Mouse (Mus musculus): Measurements from ENCODE around the gene Gm20388. TPM values are rescaled to one million over a fixed set of nuclear protein-coding genes. Genes with fewer than 3 reads are reported as not detected.

Gm20388 gene
- polyA plus RNA-seq, 1 experiment from 2014 or later, result not detected

DNA sequence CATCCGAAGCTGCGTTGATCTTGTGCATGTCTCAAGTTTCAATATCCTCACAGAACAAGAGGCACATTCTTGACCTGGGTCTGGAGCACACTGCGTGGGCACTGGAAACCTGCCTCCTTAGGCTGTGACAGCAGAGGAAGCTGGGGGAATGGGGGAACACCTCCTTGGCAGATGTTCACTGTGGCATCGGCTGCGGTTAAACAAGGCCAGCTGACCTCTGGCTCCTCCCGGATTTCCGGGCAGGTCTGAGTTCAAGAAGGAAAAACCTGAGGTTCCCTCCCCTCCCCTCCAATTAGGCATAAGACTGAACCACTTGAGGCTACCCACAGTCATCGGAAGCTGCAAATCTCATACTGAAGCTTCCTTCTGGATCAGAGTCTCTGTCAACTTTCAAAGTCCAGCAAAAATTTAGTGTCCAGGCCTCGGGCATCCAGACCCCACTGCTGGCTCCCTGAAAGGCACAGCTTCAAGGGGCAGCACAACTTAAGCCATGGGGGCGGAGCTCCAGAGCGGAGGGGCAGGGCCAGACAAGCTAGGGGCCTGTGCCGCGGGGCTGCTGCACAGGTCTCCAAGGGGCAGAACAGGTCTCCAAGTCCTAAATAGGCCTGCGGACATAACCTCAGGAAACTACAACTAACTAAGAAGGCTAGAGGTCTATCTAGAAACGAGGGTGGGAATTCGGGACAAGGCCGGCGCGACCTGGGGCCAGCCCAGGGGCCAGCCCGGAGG, 2370.1 kb downstream of the Gm20388 start:
- Histone ChIP-seq H3K27ac (replicated peaks; ENCODE audit: low read depth, low read length) (0 out of 2 replicates have a peak overlapping the region, but pooled peaks have one; percentile 43), H3K4me3 (ENCODE audit: low read depth, low read length) (peak overlapping the region; percentile 48), H3K27me3 (ENCODE audit: control insufficient read depth, insufficient read depth, low read length) (peaks cover 24% of the 10 kb centered on the region), H3K9me3 (ENCODE audit: control insufficient read depth, low read length) (no peaks in the 10 kb centered on the region), H3K9ac (ENCODE audit: low read length) (peak overlapping the region; percentile 35; the same call in 1 of the 2 replicates), H3K4me1 (ENCODE audit: control insufficient read depth, insufficient read depth, low read length) (peaks cover 29% of the 10 kb centered on the region), H3K4me2 (ENCODE audit: low read depth, severe bottlenecking) (peak overlapping the region; percentile 96), H3K36me3 (ENCODE audit: control insufficient read depth, insufficient read depth, low read length) (no peaks in the 10 kb centered on the region)
- peak; percentile 52 for ATAC-seq (ENCODE audit: insufficient number of reproducible peaks, low FRiP score, low TSS enrichment, low read depth)
- DNase-seq (ENCODE audit: low spot score), result no peak
- 6% methylated on average over 20 of the region's 20 CpGs for WGBS

DNA sequence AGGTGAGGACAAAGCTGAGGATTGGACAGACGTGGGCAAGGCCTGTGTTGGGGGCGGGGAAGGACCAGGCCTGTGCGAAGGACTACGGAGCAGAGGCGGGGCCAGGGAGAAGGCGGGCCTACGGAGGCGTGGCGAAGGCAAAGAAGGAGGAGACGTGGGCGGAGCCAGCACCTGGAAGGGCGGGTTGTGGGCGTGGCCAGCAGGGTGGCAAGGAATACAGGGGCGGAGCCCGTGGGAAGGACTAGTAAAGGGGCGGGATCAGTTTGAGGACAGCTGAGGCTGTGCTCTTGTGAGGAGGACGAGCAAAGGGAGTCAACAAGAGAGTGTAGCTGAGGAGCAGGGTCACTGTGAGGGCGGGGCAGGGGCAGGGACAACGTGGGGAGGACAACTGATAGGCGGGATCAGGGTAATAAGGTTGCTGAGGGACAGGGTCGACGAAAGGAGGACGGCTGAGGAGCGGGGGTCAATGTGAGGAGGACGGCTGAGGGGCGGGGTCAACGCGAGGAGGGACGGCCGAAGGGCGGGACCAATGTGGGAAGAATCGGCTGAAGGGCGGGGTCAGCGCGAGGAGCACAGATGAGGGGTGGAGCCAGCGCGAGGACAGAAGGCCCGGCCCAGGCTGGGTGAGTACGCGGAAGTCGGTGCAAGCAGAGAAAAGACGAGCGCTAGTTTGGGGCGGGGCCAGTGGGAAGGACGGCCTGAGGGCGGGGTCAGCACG, 2370.8 kb downstream of the Gm20388 start:
- Histone ChIP-seq H3K9me3 (ENCODE audit: control insufficient read depth, low read length) (no peaks in the 10 kb centered on the region), H3K36me3 (ENCODE audit: control insufficient read depth, insufficient read depth, low read length) (no peaks in the 10 kb centered on the region), H3K4me3 (ENCODE audit: low read depth, low read length) (peak overlapping the region; percentile 48), H3K9ac (ENCODE audit: low read length) (peak overlapping the region; percentile 35; the same call in 1 of the 2 replicates), H3K27ac (replicated peaks; ENCODE audit: low read depth, low read length) (no peak overlapping the region), H3K27me3 (ENCODE audit: control insufficient read depth, insufficient read depth, low read length) (peaks cover 24% of the 10 kb centered on the region), H3K4me2 (ENCODE audit: low read depth, severe bottlenecking) (peak overlapping the region; percentile 96), H3K4me1 (ENCODE audit: control insufficient read depth, insufficient read depth, low read length) (peaks cover 29% of the 10 kb centered on the region)
- WGBS, result under 1% methylated on average over 47 of the region's 47 CpGs
- peak; percentile 100 for DNase-seq (ENCODE audit: low spot score)
- peak; percentile 90 for ATAC-seq (ENCODE audit: insufficient number of reproducible peaks, low FRiP score, low TSS enrichment, low read depth)

DNA sequence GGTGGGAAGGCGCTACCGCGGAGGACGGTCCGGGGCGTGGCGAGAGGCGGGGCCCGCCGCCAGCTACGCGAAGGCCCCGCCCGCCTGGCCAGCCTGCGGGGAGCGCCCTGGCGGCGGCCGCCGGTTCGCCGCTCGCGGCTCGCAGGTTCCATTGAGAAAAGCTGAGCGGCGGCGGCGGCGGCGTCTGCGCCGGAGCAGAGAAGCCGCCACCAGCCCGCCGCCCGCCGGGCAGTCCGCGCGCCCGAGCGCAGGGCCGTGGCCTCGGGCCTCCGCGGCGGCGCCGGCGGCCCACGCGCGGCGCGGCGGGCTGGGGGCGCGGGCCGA, 2371.4 kb downstream of the Gm20388 start, which contains the start of gene Zfpm1:
Zfpm1 (plus strand) TSS at position 107 of the 324 bp plus-strand sequence.
- 0% methylated on average over 52 of the region's 60 CpGs for WGBS
- ATAC-seq (ENCODE audit: insufficient number of reproducible peaks, low FRiP score, low TSS enrichment, low read depth) (no peak), DNase-seq (ENCODE audit: low spot score) (no peak)
- Histone ChIP-seq H3K36me3 (ENCODE audit: control insufficient read depth, insufficient read depth, low read length) (no peaks in the 10 kb centered on the region), H3K4me1 (ENCODE audit: control insufficient read depth, insufficient read depth, low read length) (peaks cover 29% of the 10 kb centered on the region), H3K9me3 (ENCODE audit: control insufficient read depth, low read length) (no peaks in the 10 kb centered on the region), H3K4me3 (ENCODE audit: low read depth, low read length) (peak within 1 kb of the TSS; percentile 48), H3K4me2 (ENCODE audit: low read depth, severe bottlenecking) (peak within 1 kb of the TSS; percentile 96), H3K27ac (replicated peaks; ENCODE audit: low read depth, low read length) (peak within 1 kb of the TSS; percentile 43; the same call in 1 of the 2 replicates), H3K27me3 (ENCODE audit: control insufficient read depth, insufficient read depth, low read length) (peaks cover 24% of the 10 kb centered on the region), H3K9ac (ENCODE audit: low read length) (peak within 1 kb of the TSS; percentile 56)

DNA sequence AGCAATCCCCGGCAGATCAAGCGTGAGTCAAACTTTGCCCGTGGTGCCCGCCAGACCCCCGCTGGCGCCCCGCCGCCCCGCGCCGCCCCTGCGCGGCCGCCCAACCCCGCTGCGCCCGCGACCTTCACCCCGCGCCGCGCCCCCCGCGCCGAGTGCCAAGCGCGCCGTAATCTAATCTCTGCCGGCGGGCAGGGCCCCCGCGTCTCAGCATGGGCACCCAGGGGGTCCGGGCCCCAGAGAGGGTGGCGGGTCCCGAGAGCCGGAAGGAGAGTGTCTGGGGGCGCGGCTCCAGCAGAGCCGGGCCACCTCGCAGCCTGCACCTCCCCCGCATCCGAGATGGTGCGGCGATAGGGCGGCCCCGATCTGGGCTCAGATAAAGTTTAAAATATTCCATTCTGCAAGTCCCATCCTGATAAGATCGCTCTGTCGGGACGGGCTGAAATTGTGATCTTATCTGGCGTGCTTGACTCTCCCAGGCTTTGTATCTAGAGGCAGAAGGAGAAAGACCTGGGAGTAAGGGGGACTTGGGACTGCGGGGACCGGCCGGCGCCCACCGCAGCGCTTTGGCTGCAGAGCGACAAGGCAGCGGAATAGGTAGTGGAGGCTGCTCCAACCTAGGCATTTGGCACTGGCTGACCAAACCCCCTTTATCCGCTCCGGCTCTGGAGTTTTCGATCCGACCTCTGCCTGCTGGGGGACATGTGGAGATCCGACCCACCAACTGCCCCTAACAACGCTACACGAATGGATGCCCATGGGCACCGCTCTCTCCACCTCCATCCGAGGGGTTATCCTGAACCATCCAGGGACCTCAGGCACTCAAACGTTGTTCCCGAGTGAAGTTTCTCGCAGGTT, 2372.1 kb downstream of the Gm20388 start:
- H3K9me3 ChIP-seq (ENCODE audit: control insufficient read depth, low read length), result no peaks in the 10 kb centered on the region
- no peaks in the 10 kb centered on the region for H3K36me3 ChIP-seq (ENCODE audit: control insufficient read depth, insufficient read depth, low read length)
- peaks cover 24% of the 10 kb centered on the region for H3K27me3 ChIP-seq (ENCODE audit: control insufficient read depth, insufficient read depth, low read length)
- H3K9ac ChIP-seq (ENCODE audit: low read length), result peak overlapping the region; percentile 56
- ATAC-seq (ENCODE audit: insufficient number of reproducible peaks, low FRiP score, low TSS enrichment, low read depth) (no peak), DNase-seq (ENCODE audit: low spot score) (peak; percentile 62)
- no peak overlapping the region; the same call in 1 of the 2 replicates for H3K27ac ChIP-seq (replicated peaks; ENCODE audit: low read depth, low read length)
- H3K4me1 ChIP-seq (ENCODE audit: control insufficient read depth, insufficient read depth, low read length), result peaks cover 29% of the 10 kb centered on the region
- H3K4me2 ChIP-seq (ENCODE audit: low read depth, severe bottlenecking), result peak overlapping the region; percentile 96
- H3K4me3 ChIP-seq (ENCODE audit: low read depth, low read length), result peak overlapping the region; percentile 48
- WGBS, result under 1% methylated on average over 59 of the region's 70 CpGs

DNA sequence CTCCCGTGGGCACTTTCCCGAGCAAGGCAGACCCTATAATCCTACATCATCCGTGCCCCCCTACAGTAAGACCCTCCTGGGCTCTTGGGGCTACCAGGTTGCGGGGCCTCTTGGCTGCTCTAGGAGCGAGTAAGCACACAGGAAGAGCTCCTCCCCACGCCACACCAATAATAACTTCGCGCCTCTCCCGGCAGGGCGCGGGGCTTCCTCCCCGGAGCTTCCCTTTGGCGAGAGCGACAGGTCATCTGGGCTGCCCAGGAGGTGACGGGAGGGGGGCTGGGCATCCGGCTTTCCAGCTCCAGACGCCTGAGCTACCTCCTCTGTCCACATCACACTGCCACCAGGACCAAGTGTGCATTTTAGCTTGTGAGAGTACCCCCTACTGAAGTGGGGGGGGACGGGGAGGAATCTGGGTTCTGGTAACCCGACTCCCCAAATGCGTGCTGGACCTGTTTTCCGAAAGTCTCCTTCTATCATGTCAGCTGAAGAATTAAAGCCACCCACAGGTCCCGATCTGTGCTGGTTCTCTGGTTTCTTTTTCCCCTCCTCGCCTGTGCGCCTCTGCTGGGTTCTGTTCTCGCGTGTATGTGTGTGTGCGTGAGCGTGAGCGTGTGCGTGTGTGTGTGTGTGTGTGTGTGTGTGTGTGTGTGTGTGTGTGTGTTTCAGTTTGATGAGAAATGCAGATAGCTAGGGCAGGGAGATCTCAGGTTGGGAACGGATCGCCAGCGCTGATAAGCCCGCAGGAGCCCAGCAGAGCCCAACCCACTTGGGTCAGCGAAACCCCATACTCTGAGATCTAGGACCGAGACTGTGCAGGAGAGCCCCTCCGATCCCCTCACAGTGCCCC, 2372.9 kb downstream of the Gm20388 start:
- peak overlapping the region; percentile 48 for H3K4me3 ChIP-seq (ENCODE audit: low read depth, low read length)
- H3K27me3 ChIP-seq (ENCODE audit: control insufficient read depth, insufficient read depth, low read length), result peaks cover 24% of the 10 kb centered on the region
- WGBS, result under 1% methylated on average over 37 of the region's 37 CpGs
- peak overlapping the region; percentile 56 for H3K9ac ChIP-seq (ENCODE audit: low read length)
- DNase-seq (ENCODE audit: low spot score) (peak; percentile 68), ATAC-seq (ENCODE audit: insufficient number of reproducible peaks, low FRiP score, low TSS enrichment, low read depth) (no peak)
- peak overlapping the region; percentile 96 for H3K4me2 ChIP-seq (ENCODE audit: low read depth, severe bottlenecking)
- H3K36me3 ChIP-seq (ENCODE audit: control insufficient read depth, insufficient read depth, low read length), result no peaks in the 10 kb centered on the region
- no peaks in the 10 kb centered on the region for H3K9me3 ChIP-seq (ENCODE audit: control insufficient read depth, low read length)
- no peak overlapping the region for H3K27ac ChIP-seq (replicated peaks; ENCODE audit: low read depth, low read length)
- peaks cover 29% of the 10 kb centered on the region for H3K4me1 ChIP-seq (ENCODE audit: control insufficient read depth, insufficient read depth, low read length)

DNA sequence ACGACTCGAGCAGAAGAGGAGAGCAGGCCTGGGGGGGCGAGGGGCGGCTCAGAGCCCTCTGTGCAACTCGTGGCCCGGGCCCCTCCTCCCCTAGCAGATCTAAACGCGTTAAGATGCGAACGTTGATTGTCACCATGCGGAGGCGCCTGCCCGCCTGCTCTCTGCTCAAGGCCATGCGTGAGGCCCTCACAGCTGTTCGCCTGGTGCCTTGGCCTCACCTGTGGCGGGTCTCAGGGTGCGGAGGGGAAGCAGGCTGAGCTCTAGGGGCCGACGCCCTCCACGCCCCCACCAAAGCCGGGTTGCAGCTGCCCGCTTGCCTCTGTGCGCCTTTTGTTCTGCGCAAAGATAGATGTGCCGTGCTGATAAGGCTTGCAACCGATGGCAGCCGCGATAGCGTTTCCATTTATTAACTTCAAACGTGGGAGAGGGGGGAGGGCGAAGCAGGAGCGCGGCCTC, 2373.6 kb downstream of the Gm20388 start:
- Histone ChIP-seq H3K36me3 (ENCODE audit: control insufficient read depth, insufficient read depth, low read length) (no peaks in the 10 kb centered on the region), H3K9ac (ENCODE audit: low read length) (peak overlapping the region; percentile 41), H3K4me1 (ENCODE audit: control insufficient read depth, insufficient read depth, low read length) (peaks cover 29% of the 10 kb centered on the region), H3K9me3 (ENCODE audit: control insufficient read depth, low read length) (no peaks in the 10 kb centered on the region), H3K27me3 (ENCODE audit: control insufficient read depth, insufficient read depth, low read length) (peaks cover 24% of the 10 kb centered on the region), H3K4me2 (ENCODE audit: low read depth, severe bottlenecking) (peak overlapping the region; percentile 96), H3K4me3 (ENCODE audit: low read depth, low read length) (peak overlapping the region; percentile 48), H3K27ac (replicated peaks; ENCODE audit: low read depth, low read length) (no peak overlapping the region)
- no peak for ATAC-seq (ENCODE audit: insufficient number of reproducible peaks, low FRiP score, low TSS enrichment, low read depth)
- WGBS, result under 1% methylated on average over 33 of the region's 33 CpGs
- peak; percentile 72 for DNase-seq (ENCODE audit: low spot score)

DNA sequence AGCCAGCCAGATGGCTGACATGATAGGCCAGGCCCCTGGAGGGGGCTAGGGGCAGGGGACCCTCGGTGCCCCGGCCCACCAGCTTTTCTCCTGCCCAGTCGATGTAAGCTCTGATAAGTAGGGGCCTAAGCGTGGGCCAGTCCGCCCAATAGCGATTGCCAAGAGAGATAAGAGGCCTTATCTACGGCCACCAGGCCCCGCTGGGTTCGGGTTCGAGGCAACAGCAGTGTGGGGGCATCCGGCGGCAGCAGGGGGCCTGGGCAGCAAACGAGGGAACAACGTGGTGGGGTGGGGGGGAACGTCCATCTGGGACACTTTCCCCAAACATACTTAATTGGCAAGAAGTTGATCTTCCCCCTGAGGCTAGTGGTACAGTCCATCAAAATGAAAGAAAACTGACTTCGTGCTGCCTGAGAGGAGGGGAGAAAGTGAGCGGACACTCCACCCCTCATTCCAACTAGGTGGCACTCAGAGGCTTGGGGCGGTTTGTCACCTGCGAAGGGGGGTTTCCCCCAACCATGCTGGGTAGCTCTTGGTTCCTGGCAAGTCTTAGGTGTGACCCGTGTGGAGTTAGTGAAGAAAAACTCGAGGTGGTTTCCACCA, 2374.1 kb downstream of the Gm20388 start:
- H3K27me3 ChIP-seq (ENCODE audit: control insufficient read depth, insufficient read depth, low read length), result peaks cover 24% of the 10 kb centered on the region
- H3K36me3 ChIP-seq (ENCODE audit: control insufficient read depth, insufficient read depth, low read length), result no peaks in the 10 kb centered on the region
- H3K4me3 ChIP-seq (ENCODE audit: low read depth, low read length), result peak overlapping the region; percentile 48
- H3K4me1 ChIP-seq (ENCODE audit: control insufficient read depth, insufficient read depth, low read length), result peaks cover 29% of the 10 kb centered on the region
- DNase-seq (ENCODE audit: low spot score) (peak; percentile 43), ATAC-seq (ENCODE audit: insufficient number of reproducible peaks, low FRiP score, low TSS enrichment, low read depth) (no peak)
- 2% methylated on average over 21 of the region's 21 CpGs for WGBS
- H3K4me2 ChIP-seq (ENCODE audit: low read depth, severe bottlenecking), result peak overlapping the region; percentile 96
- H3K27ac ChIP-seq (replicated peaks; ENCODE audit: low read depth, low read length), result no peak overlapping the region
- H3K9ac ChIP-seq (ENCODE audit: low read length), result peak overlapping the region; percentile 41; the same call in 1 of the 2 replicates
- no peaks in the 10 kb centered on the region for H3K9me3 ChIP-seq (ENCODE audit: control insufficient read depth, low read length)
